Mouse (Mus musculus): Measurements from ENCODE around the gene Fbxl17.

GRCm38 (mm10) chr17:63223675-63224074 lies 276.1 kb downstream of the Fbxl17 start:
- no peak for TF ChIP-seq CTCF (IDR thresholded peaks at IDR 0.05; ENCODE audit: low read depth)
- no peak for TF ChIP-seq EP300 (IDR thresholded peaks at IDR 0.05; ENCODE audit: low read depth)
